Mouse (Mus musculus) layer of hippocampus, adult 9-10 months (tissue): ENCODE data around the gene Samd4.
A peak's percentile ranks its signal among the peaks of the same experiment; 100 is the strongest.

Experiments used
- DNase-seq: peaks from one replicate; pipeline ENCODE4 v3.0.0; 2022; ENCODE audit warnings: low spot score

Gene Samd4

DNA sequence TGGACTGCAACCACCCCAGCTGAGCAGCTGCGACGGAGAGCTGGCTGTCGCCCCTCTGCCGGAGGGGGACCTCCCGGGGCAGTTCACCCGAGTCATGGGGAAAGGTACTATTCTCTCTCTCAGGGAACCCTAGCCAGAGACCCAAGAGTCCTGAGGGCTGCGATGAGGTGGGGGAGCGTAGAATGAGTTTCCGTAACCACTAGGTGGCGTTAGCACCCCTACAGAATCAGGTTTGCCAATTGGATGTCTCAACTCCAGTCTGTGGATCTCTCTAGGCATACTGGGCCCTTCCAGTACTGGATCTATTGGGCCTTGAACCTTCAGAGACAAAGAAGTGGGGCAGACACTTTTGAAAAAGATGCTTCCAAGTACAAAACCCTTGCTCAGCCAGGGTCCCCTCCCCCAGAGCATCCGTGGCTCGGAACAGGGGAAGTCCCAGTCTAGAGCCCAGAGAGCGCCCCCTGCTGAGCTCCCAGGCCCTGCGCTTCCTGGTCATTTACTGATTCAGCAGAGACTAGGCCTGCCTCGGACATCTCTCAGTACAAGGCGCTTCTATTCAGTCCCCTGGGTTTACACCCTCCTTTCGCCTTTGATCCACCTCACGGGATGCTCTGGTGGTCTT, 191.5 kb downstream of the Samd4 start:
- no peak for DNase-seq

DNA sequence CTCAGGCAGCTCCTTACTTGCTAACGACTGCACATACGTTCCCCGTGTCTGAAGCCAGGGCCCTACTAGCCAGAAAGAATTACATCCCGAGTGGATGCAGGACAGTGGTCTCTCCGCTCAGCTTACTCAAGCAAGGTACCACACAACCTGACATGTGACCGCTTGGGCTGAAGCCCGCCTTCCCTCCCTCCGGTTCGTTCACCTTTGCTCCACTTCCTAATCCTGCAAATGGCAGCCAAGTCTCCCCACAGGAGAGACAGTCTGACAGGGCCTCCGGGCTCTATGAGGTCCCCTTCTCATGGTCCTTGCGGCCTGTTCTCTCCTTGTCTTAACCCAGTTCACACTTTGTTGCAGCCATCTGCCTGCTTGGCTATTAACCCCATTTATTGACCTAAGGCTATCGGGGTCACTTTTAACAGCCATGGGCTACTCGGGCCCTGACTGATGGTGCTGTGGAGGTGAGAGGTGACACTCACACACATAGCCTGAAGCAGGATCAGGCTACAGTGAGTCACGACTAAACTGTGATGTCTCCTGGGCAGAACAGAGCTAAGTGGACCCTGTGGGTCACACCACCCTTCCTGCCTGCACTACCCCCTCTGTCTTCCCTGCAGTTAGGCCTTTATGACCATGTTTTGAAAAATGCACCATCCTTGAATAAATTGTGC, 192.5 kb downstream of the Samd4 start:
- no peak for DNase-seq

DNA sequence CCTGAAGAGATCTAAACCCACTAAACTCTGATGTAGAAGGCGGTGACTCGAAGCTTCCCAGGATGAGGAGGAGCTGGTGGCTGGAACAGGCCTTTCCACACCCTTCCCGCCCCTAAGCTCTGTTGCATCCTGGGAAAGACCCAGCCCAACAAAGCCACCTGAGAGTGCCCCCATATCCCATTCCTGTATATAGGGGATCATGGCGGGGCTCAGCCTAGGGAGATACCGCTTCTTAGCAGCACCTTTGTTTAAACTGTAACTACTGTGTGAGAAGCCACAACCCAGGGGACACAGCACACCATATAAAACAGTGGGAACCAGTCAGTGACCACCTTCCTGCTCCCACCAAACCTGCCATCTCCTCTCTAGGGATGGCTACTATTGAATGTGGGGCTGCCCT, 193.2 kb downstream of the Samd4 start:
- no peak for DNase-seq

DNA sequence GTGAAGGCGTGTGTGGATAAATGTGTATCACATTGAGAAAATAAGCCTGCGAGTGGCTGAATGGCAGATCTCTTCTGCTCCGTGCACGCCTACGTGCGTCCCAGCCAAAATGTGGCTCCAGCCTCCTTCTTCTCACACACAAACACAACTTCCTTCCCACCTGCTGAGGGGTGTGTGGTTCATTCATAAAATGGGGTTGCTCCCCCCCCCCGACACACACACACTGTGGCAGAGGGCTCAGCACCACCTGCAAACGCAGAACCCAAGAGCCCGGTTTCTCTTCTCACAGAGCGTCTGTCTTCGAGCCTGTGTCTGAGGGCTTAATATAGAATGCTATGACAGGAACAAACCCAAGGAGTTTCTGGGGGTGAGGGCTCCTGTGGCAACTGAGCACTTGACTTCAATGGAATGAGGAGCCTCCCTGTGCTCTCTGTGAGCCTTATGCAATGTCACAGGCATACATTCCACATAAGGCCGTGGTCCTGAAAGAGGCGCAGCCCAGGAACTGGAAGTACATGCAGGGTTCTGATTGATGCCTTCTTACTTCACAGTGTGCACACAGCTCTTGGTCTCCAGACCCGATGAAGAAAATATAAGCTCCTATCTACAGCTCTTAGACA, 194.4 kb downstream of the Samd4 start:
- DNase-seq, result no peak

DNA sequence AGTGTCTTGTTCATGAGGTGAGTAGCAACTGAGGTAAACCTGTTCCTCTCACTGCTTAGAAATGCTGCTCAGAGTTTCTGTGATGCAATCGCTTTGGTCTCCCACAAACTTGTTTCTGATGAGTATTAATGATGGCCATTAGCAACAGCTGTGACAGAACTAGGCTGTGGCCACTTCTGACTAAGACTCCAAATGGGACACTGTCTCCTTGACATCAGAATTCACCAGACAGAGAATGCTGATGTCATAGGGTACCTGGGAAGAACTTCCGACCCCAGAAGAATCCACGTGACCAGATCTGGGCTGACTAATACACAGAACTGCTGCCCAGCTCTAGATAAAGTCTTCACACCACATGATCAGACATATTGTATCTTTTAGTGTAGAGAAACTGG, 194.9 kb downstream of the Samd4 start:
- DNase-seq, result no peak

DNA sequence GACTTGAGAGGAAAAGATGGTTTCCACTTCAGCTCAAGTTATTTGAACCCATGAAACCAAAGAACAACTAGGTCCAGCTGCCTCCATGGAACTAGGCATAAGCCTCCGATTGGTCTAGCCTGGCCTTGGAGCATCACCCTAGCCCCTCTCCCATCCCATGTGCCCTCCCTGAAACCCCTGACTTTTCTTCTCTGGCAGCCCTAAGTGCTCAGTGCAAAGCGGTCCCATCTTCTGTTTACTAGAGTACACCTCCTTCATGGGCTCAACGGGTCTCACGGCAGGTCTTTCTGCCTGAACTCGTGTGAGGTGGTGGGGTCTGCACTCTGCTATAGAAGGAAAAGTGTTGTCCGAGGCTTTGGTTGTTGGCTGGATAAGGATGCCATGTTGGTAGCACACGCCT, 197.3 kb downstream of the Samd4 start:
- no peak for DNase-seq

DNA sequence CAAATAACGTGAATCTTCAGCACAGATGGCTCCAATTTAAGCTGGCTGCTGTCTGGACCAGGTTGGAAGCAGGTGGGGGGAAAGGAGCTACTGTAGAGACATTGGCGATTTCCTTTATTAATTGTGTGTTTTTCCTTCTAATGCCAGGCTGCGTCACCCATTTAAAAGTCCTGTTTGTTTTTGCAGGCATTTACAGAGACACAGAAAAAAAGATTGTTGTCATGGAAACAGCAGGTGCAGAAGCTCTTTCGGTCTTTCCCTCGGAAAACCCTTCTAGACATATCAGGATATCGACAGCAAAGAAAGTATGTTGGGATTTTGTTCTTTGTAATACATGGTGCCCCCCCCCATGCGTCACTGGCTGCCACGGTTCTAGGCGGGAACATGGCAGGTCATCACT, 200.7 kb downstream of the Samd4 start:
- no peak for DNase-seq

DNA sequence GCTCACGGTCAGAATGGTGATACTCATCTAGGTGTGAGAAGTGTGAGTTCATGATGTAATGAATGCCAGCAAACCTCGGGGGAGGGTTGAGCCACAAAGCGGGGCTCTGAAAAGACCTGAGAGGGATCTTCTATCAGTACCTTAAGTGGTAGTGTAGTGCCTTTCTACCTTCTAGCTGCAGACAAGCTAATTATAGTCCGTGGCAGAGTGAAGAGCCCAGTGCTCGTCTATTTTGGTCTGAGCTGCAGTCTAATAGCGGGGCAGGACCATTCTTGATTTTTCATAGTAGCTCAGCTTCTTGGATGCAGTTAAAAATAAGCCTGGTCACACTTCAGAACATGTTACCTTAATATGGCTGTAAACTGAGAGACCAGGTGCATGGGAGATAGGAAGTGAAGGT, 201.2 kb downstream of the Samd4 start:
- no peak for DNase-seq

DNA sequence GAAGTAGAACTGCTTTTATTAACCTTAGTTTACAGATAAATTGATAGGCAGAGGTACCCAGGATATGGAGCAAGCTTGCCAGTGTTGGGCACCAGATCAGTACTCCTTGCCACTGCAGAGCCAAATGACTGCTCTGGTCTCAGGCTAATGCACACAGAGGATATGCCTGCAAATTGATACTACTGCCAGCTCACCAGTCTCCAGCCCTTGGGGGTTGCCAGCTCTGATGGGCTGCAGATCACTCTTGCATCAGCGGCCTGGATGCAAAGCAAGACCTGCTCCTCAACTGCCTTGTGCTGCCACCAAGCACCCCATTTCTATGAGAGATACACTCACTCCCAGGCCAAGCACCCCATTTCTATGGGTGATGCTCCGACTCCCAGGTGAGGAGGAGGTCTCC, 202.0 kb downstream of the Samd4 start:
- DNase-seq, result no peak

DNA sequence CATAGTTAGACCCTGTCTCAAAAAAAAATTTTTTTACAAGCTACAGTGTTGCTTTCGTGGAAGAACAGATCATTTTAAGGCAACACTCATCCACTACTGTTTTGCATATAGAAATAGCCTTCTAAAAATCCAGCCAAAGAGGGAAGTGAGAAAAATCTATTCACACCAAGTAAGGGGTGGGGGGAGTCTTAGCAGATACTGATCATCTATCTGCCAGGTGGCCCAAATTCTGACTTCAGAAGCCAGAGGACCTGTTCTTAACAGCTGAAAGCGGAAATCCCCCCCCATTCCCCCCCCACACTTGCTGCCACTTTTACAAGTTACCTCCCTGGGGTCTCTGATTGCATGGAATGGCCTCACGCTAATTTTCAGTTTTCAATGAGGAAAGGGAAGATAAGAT, 203.5 kb downstream of the Samd4 start:
- DNase-seq, result no peak

DNA sequence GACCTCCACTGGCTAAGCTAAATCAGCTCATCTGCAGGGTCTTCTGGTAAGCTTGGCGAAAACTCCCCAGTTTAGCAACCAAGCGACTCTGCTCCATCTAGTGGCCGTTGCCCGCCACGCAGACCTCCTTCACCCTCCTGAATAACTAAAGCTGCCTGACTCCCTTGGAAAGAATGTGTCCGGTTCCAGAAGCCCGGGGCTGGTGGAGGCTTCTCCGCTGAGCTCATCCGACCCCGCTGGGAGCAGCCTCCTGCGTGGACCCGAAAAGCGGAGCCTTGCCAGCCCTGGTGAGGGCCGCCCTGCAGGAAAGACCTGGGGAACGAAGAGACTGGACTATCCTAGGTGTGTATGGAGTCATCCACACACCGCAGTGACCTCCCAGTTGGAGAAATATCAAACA, 204.1 kb downstream of the Samd4 start:
- peak; percentile 27 for DNase-seq

DNA sequence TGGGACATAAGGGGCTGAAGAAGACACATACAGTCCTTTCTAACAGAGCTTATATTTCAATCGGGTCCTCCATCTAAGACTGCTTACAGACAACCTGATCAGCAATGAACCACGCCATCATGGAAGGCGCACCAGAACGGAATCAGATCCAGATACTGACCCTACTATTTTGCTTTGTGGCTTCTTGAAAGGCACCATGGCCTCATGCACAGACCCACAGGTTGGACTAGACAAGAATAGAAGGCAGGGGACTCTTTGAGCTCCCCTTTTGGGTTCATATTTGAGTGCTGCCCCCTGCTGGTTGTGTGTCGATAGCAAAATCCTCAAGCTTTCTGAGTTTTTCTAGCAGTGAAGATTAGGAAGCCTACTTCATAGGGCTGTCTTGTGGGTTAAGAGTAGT, 204.5 kb downstream of the Samd4 start:
- peak; percentile 43 for DNase-seq

DNA sequence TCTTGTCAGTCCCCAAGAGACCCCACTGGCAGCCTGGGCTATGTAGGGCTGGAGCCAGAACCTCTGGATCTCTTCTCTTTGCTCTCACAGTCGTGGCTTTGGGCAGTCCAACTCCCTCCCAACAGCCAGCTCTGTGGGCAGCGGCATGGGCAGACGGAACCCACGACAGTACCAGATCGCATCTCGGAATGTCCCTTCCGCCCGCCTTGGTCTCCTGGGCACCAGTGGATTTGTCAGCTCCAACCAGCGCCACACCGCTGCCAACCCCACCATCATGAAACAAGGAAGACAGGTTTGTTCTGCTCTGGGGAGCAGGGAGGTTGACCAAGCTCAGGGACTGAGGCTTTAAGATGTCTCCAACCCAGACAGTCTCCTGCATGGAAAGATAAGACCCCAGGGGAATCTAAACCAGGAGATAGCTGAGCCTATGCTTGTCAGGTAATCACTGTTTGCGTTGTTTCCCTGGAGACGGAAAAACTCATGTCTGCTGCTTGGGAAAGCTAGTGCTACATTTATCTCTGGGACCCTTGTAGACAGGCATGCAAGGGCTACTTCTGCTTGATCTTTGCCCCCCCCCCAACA, 205.1 kb downstream of the Samd4 start:
- no peak for DNase-seq

DNA sequence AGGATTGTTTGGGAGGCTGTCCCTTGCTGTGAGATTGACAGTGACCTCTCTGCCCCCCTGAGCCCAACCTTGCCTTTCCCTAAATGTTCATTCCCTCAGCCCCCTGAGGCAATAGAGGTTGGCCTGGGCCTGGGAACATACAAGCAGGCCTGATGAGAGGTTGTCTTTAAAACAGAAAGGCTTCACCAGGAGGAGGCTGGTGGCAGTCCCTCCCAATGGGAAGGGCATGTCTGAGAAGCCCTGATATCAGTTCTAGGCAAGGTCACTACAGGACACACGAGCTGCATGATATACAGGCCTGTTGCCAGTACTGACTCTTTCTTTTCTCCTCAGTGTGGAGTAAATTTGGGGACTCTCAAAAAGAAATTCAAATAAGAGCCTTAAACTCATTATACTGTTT, 205.7 kb downstream of the Samd4 start:
- DNase-seq, result no peak

DNA sequence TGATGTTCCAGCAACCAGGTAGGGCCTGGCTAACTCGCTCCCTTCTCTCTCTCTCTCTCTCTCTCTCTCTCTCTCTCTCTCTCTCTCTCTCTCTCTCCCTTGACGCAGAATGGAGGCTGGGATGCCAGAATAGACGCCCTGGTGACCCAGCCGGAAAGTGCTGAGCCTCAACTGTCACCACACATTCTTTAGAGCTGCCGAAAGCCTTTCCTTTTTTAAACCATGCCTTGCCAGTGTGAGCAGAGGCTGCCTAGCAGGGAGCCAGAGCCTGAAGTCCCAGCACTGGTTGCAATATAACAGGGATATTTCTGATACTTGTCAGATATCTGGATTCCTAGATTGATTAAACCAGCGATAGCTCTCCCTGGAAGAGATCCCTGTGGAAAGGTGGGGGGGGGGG, 206.5 kb downstream of the Samd4 start:
- DNase-seq, result no peak

DNA sequence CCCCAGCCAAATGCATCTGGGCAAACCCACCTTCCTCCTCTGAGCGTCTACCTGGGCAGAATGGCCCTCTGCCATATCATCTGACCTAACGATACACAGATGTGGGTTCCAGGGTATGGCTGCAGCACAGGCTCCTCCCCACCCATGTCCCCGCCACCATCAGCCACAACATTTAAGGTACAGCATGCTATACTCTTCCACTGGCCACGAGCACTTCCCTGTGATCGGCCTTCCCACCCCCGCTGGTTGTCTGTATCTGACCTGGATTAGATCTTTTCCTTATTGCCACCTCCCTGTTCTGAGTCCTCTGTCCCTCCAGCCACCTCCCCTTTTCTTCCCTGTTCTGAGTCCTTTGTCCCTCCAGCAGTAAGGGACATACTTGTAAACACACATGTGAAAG, 209.3 kb downstream of the Samd4 start:
- DNase-seq, result no peak

DNA sequence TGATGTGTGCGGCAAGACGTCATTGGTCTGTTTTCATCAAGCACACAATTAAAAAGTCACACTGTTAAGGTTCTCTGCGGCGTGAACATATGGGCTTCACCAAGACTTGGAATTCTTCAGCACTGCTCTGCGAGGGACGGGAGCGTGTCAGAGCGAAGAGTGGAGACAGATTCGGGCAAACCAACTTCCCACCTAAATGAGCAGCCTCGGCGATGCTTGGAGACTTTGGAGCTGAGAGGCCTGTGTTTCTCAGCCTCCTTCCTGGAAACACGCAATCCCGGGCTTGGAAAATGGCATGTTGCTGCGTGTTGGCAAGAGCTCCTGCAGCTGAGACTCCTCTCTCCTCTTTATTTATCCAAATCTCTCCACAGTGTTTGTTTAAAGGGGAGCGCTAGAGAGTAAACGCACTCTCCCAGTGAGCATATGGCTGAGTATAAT, 210.7 kb downstream of the Samd4 start:
- no peak for DNase-seq

DNA sequence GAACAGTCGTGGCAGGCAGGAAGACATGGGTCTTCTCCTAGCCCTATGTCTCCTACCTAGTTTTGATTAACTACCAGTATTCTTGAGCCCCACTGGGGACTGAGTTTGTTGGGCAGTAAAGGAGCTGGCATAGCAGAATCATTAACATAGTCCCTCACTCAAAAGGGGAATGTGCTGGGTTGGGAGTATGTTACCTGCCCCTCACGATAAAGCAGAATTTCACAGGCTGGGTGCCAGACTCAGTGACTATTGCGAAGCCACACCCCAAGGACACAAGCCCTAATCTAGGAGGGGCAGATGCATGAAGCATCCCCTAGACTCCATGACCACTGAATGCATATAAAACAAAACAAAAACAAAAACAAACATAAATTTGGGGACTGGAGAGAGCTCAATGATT, 212.4 kb downstream of the Samd4 start:
- DNase-seq, result no peak

DNA sequence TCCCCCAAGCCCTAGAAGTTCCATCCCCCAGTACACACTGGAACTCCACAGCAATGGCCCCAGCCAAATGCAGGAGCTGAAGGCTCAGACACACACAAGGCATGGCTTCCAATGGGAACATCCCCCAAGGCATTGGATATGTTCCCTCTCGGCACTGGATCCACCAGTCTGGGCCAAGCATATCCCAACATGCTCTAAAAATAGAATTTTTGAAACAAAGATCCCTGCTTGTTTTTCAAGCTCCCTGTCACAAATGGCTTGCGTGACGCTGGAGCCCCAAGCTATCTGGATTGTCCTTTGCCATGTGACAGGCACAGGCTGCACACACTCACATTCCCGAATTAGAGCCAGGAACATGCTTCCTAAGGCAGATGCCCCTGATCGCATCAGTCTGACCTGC, 213.7 kb downstream of the Samd4 start:
- DNase-seq, result no peak

DNA sequence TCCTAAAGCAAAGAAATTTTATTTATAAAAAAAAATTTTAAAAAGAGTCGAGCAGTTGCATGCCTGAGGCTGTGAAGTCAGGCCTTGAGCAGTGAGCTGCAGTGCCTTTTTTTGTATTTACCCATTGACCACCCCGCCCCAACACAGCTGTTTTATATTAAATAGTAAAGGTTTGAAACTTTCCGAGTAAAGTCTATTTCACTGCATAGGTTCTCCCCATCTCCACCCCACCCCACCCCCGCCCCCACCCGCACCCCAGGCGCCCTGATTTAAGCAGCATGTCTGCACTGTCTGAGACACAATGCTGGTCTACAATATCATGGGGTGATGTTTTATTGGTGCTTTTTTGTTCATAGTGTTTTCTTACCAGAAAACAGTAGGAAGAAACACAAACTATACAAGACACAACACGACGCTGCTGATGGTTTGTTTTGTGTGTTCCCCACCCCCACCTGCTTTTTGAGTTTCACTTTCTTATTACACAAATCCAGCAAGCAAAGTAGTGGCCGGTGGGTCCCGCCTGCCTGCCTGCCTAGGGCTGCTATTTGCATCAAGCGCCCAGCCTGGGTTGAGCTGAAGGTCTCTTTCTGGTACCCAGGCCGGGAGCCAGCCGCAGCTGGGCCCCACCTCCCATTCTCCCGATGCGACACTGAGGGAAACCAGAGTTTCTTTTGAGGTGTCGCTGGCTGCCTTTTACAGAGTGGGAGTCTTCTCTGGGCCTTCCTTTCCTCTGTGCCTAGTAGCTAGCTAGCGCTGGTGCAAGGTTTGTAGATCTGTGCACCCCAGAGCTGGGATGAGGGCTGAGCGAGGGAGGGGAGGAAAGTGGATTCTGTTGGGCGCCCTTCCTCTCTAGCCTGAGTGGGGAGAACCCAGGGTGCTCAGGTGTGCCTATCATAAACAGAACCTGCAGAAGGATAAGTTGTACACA, 221.9 kb downstream of the Samd4 start:
- DNase-seq, result no peak

DNA sequence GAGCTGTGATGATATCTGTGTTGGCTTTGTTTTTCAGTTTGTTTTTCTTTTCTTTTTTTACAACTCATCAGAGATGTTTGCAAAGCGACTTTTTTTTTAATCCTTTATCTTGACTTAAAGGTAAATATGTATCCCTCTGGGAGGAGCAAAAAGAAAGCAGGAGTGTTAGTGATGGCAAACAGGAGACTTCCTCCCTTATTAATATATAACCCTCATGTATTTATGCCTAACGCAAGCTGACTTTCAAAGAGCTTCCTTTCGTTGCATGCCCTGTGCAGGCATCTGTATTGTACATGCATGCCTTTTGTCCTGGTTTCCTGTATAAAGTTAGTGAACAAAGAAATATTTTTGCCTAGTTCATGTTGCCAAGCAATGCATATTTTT, 222.5 kb downstream of the Samd4 start:
- DNase-seq, result no peak

DNA sequence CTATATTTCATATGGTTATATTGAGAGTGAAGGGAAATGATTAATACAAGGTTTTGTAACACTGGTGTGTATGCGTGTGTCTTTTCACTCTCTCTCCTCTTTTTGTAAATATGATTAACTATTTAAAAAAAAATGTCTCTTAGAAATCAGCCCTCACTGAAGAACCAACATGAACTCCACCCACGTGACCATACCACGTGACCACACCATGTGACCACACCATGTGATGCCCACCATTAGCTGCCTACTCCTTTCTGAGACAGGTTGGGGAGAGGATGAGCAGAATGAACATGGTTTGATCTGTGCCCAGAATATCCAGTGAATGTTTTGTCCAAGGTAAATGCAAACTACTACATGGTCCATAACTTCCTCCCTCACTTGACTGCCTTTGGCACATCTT, 223.1 kb downstream of the Samd4 start:
- DNase-seq, result no peak
